Mouse (Mus musculus) stomach, postnatal 0 days (tissue): ENCODE measurements around the gene Lsamp.

Source experiments
- CTCF ChIP-seq: IDR thresholded peaks from 2 replicates; pipeline ENCODE4 v1.5.1; 2016; ENCODE audit warnings: antibody characterized with exemption, low read depth, mild to moderate bottlenecking, moderate library complexity
- EP300 ChIP-seq: optimal IDR thresholded peaks from 2 replicates; pipeline ENCODE3; 2016; ENCODE audit warnings: antibody characterized with exemption

DNA sequence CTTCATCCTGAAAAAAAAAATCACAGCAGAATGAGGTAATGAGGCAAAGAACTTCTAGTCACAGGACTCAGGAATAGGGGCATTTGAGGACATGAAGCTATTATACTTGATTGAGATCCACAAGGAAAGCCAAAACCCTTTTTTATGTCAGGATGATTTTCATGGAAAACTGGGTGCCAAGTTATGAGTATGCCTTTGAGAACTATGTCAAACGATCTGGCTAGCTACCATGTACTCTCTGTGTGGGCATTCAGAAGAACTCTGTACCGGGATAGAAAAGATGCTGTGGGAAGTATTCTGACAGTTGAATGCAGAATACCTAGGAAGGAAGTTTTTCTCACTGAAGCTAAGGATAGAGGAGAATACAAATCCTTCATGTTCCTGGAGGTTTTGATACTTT lies 1801.4 kb downstream of the Lsamp start:
- no peak for TF ChIP-seq EP300
- TF ChIP-seq CTCF = no peak
